ENCODE assay signal across 21 mouse cellular contexts in the genomic region with DNA sequence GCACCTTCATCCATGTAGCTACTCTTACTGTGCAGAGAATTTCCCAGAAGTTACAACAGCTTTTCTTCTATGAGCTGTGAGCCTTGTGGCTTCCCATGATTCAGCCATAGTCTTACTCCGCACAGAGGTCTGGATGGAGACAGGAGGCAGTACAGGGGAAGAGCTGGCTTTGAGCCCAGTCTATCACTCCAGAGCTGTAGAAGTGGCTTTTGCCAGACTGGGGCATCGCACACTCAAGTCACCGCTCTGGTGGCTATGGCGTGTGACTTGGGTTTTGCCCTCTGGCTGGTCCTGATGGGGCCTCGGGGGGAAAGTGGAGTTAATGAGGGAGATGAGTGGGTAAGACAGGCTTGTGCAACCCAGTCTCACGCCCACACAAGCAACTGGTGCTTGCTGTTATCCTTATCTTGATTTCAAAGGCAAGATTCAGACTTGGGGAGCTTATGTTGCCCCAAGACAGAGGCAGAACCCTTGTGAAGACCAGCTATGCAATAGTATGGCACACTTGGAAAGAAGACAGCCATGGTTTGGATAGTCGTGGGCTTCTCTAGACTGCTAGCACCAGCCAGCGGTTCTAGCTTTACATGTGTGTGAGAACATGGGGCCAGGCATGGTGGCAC.
A peak's percentile ranks its signal among the peaks of the same experiment; 100 is the strongest.
DNase-seq lines count a peak whose midpoint lies in the region; ATAC-seq and TF ChIP-seq lines count a peak whose summit lies in the region.
"Had no signal": no experiment of that assay in that cellular context is flagged by ENCODE, and none has a peak within 500 bp of the region (broad histone marks: within the 10 kb centered on the region; RNA-seq: fewer than 3 reads in every experiment).

No protein-coding gene starts in this region.

- no peak overlapping the region for H3K9ac ChIP-seq in heart, embryonic 15.5 days
- no peak overlapping the region for H3K9ac ChIP-seq in heart, embryonic 11.5 days (ENCODE audit: low read depth, low read length)
- H3K9ac ChIP-seq in lung, embryonic 16.5 days (ENCODE audit: low read length): no peak overlapping the region
- H3K9ac ChIP-seq: neural tube, embryonic 15.5 days had no signal

- no peak overlapping the region for H3K4me3 ChIP-seq in heart, embryonic 15.5 days
- no peak overlapping the region for H3K4me3 ChIP-seq in heart, embryonic 11.5 days (ENCODE audit: low read depth, low read length)
- H3K4me3 ChIP-seq in lung, embryonic 16.5 days (ENCODE audit: low read length): no peak overlapping the region
- no peak overlapping the region for H3K4me3 ChIP-seq in lung, adult 2 months (replicated peaks; ENCODE audit: extremely low read depth, low read depth, low read length)
- H3K4me3 ChIP-seq: embryonic facial prominence, embryonic 10.5 days; forebrain, embryonic 10.5 days; neural tube, embryonic 15.5 days had no signal

- H3K27ac ChIP-seq in heart, embryonic 15.5 days: no peak overlapping the region
- no peak overlapping the region for H3K27ac ChIP-seq in heart, embryonic 11.5 days (ENCODE audit: low read depth, low read length)
- H3K27ac ChIP-seq in lung, embryonic 16.5 days (ENCODE audit: low read length): no peak overlapping the region
- H3K27ac ChIP-seq: embryonic facial prominence, embryonic 10.5 days; forebrain, embryonic 10.5 days; neural tube, embryonic 15.5 days; stomach, postnatal 0 days had no signal

- H3K4me2 ChIP-seq in heart, embryonic 15.5 days: no peak overlapping the region
- H3K4me2 ChIP-seq in heart, embryonic 11.5 days: no peak overlapping the region
- no peak overlapping the region for H3K4me2 ChIP-seq in lung, embryonic 16.5 days (ENCODE audit: low read depth, low read length)
- H3K4me2 ChIP-seq: neural tube, embryonic 15.5 days had no signal

- no peaks in the 10 kb centered on the region for H3K27me3 ChIP-seq in heart, embryonic 15.5 days
- no peaks in the 10 kb centered on the region for H3K27me3 ChIP-seq in heart, embryonic 11.5 days (ENCODE audit: control insufficient read depth, insufficient read depth, low read length)
- no peaks in the 10 kb centered on the region for H3K27me3 ChIP-seq in lung, embryonic 16.5 days (ENCODE audit: control insufficient read depth, insufficient read depth, low read depth, low read length)
- H3K27me3 ChIP-seq: CH12.LX; neural tube, embryonic 15.5 days had no signal

- 58% methylated on average over 8 of the region's 8 CpGs for WGBS in heart, embryonic 15.5 days
- 76% methylated on average over 8 of the region's 8 CpGs for WGBS in heart, embryonic 11.5 days (ENCODE audit: insufficient replicate concordance)
- 58% methylated on average over 8 of the region's 8 CpGs for WGBS in lung, embryonic 16.5 days
- 80% methylated on average over 8 of the region's 8 CpGs for WGBS in lung, adult 2 months

- peaks cover 7% of the 10 kb centered on the region; the same call in 1 of the 2 replicates for H3K4me1 ChIP-seq in heart, embryonic 15.5 days (replicated peaks)
- no peaks in the 10 kb centered on the region for H3K4me1 ChIP-seq in heart, embryonic 11.5 days (ENCODE audit: control insufficient read depth, insufficient read depth, low read length)
- H3K4me1 ChIP-seq in lung, embryonic 16.5 days (replicated peaks; ENCODE audit: control insufficient read depth, insufficient read depth, low read length): no peaks in the 10 kb centered on the region; the same call in 1 of the 2 replicates
- no peaks in the 10 kb centered on the region for H3K4me1 ChIP-seq in lung, adult 2 months (ENCODE audit: control insufficient read depth, insufficient read depth, low read length)
- H3K4me1 ChIP-seq: neural tube, embryonic 15.5 days had no signal

- TF ChIP-seq POLR2A in lung, adult 2 months (IDR thresholded peaks at IDR 0.05; ENCODE audit: borderline replicate concordance, extremely low read depth, low read depth, low read length): no peak

- peak; percentile 43; the same call in 1 of the 2 replicates for ATAC-seq in heart, embryonic 15.5 days (replicated peaks; ENCODE audit: insufficient number of reproducible peaks, insufficient read depth, low FRiP score, low read depth)
- ATAC-seq in heart, embryonic 11.5 days (replicated peaks; ENCODE audit: insufficient number of reproducible peaks, low FRiP score, low TSS enrichment): no peak
- peak; percentile 48; the same call in 1 of the 2 replicates for ATAC-seq in lung, embryonic 16.5 days (ENCODE audit: low read depth)
- 0 out of 2 replicates have a peak, but pooled peaks have one; percentile 12 for ATAC-seq in megakaryocyte progenitor cell, adult 5-6 weeks (replicated peaks; ENCODE audit: poor library complexity)
- ATAC-seq: forebrain, embryonic 16.5 days; intestine, postnatal 0 days; midbrain, embryonic 16.5 days had no signal

- TF ChIP-seq CTCF in lung, adult 2 months (IDR thresholded peaks at IDR 0.05; ENCODE audit: insufficient read depth, low read length): no peak

- H3K36me3 ChIP-seq in heart, embryonic 15.5 days: no peaks in the 10 kb centered on the region
- H3K36me3 ChIP-seq in heart, embryonic 11.5 days (ENCODE audit: control insufficient read depth, insufficient read depth, low read length): no peaks in the 10 kb centered on the region
- no peaks in the 10 kb centered on the region for H3K36me3 ChIP-seq in lung, embryonic 16.5 days (ENCODE audit: control insufficient read depth, insufficient read depth, low read length)
- H3K36me3 ChIP-seq: embryonic facial prominence, embryonic 10.5 days; forebrain, embryonic 10.5 days; neural tube, embryonic 15.5 days had no signal

- H3K9me3 ChIP-seq in heart, embryonic 15.5 days (replicated peaks): no peaks in the 10 kb centered on the region
- H3K9me3 ChIP-seq in heart, embryonic 11.5 days (replicated peaks; ENCODE audit: control insufficient read depth, low read length): no peaks in the 10 kb centered on the region
- H3K9me3 ChIP-seq in lung, embryonic 16.5 days (ENCODE audit: control insufficient read depth, low read length): no peaks in the 10 kb centered on the region
- H3K9me3 ChIP-seq: embryonic facial prominence, embryonic 10.5 days; forebrain, embryonic 10.5 days; neural tube, embryonic 15.5 days had no signal

- no peak for DNase-seq in lung, adult 2 months
- DNase-seq in MN1 (ENCODE audit: low spot score): peak; percentile 63
- no peak for DNase-seq in thymus, postnatal 0 days (ENCODE audit: low spot score)
- DNase-seq in layer of hippocampus, postnatal 10 days (ENCODE audit: low spot score in 2 of 2): no peak
- DNase-seq: B cell, adult 2 months; cerebellum, adult 11 months; cerebellum, adult 9-11 months; gastrocnemius, postnatal 14 days; right cerebral cortex, adult 18-20 months had no signal
